Mouse (Mus musculus) ES-Bruce4 (cell line): Measurements from ENCODE around the gene Wdr82. TPM values are rescaled to one million over a fixed set of nuclear protein-coding genes. Genes with fewer than 3 reads are reported as not detected.

ENCODE experiments used
- H3K27ac ChIP-seq: 2 replicates; pipeline ENCODE4 v1.5.1; 2012; ENCODE audit warnings: low read length, inconsistent platforms; ENCODE audit not compliant: insufficient read depth
- H3K27me3 ChIP-seq: 2 replicates; pipeline ENCODE4 v1.6.1; 2012; ENCODE audit warnings: mild to moderate bottlenecking, low read length, inconsistent platforms; ENCODE audit not compliant: control insufficient read depth, poor library complexity, insufficient read depth, severe bottlenecking
- H3K36me3 ChIP-seq: 2 replicates; pipeline ENCODE4 v1.6.1; 2012; ENCODE audit warnings: inconsistent platforms, mild to moderate bottlenecking, low read length, moderate library complexity; ENCODE audit not compliant: control insufficient read depth, poor library complexity, insufficient read depth, severe bottlenecking
- H3K4me1 ChIP-seq: one replicate; pipeline ENCODE4 v1.8.1; 2011; ENCODE audit warnings: low read length; ENCODE audit not compliant: control insufficient read depth, insufficient read depth
- H3K4me3 ChIP-seq: 2 replicates; pipeline ENCODE4 v1.5.1; 2011; ENCODE audit warnings: low read depth, mild to moderate bottlenecking, low read length
- H3K9ac ChIP-seq: 2 replicates; pipeline ENCODE4 v1.6.1; 2012; ENCODE audit warnings: low read depth, mild to moderate bottlenecking, inconsistent platforms; ENCODE audit not compliant: poor library complexity, severe bottlenecking
- H3K9me3 ChIP-seq: replicated peaks from 2 replicates; pipeline ENCODE4 v1.6.1; 2012; ENCODE audit warnings: mild to moderate bottlenecking, low read length, inconsistent platforms; ENCODE audit not compliant: control insufficient read depth, poor library complexity, insufficient read depth, severe bottlenecking
- CTCF ChIP-seq: IDR thresholded peaks from one replicate; pipeline ENCODE4 v1.8.1; 2011; ENCODE audit warnings: low read depth, low read length
- EP300 ChIP-seq: IDR thresholded peaks from 2 replicates; pipeline ENCODE4 v1.6.1; 2011; ENCODE audit warnings: low read depth, low read length; ENCODE audit not compliant: insufficient read depth
- POLR2A ChIP-seq: IDR thresholded peaks from one replicate; pipeline ENCODE4 v1.8.1; 2011; ENCODE audit warnings: low read length; ENCODE audit not compliant: insufficient read depth
- polyA plus RNA-seq: library from polyadenylated mRNA; stranded (reverse); fragments of >200 nt; gene quantifications from 2 replicates; pipeline ENCODE4 v1.2.4, GENCODE M21; 2011; ENCODE audit warnings: low read depth; ENCODE audit not compliant: missing spikeins, insufficient read depth, insufficient read length

Wdr82 gene
- polyA plus RNA-seq, 1 experiment, result 118 TPM

GRCm38 (mm10) chr9:106183996-106184395, 13.3 kb downstream of the Wdr82 start:
- Histone ChIP-seq H3K9me3 (no peaks in the 10 kb centered on the region), H3K9ac (no peak overlapping the region), H3K4me3 (no peak overlapping the region), H3K36me3 (peaks cover 95% of the 10 kb centered on the region), H3K4me1 (peaks cover 1% of the 10 kb centered on the region), H3K27me3 (no peaks in the 10 kb centered on the region), H3K27ac (no peak overlapping the region)
- TF ChIP-seq CTCF (no peak), POLR2A (no peak), EP300 (no peak)

- peaks cover 52% of the 10 kb centered on the region for H3K36me3 ChIP-seq
These were observed 20.6 kb downstream of the Wdr82 start for GRCm38 (mm10) chr9:106191355-106191754.

GRCm38 (mm10) chr9:106192024-106192423, 21.3 kb downstream of the Wdr82 start:
- Histone ChIP-seq H3K9ac (no peak overlapping the region), H3K27ac (no peak overlapping the region), H3K4me3 (no peak overlapping the region), H3K27me3 (no peaks in the 10 kb centered on the region), H3K9me3 (no peaks in the 10 kb centered on the region), H3K4me1 (peaks cover 3% of the 10 kb centered on the region), H3K36me3 (peaks cover 45% of the 10 kb centered on the region)
- no peak for TF ChIP-seq EP300
- TF ChIP-seq POLR2A, result no peak
- TF ChIP-seq CTCF, result no peak

More at GRCm38 (mm10) chr9:106191355-106191754, 20.6 kb downstream of the Wdr82 start:
- Histone ChIP-seq H3K4me3 (no peak overlapping the region), H3K4me1 (peaks cover 3% of the 10 kb centered on the region), H3K27ac (no peak overlapping the region), H3K27me3 (no peaks in the 10 kb centered on the region), H3K9ac (no peak overlapping the region), H3K9me3 (no peaks in the 10 kb centered on the region)
- TF ChIP-seq EP300 (no peak), CTCF (no peak), POLR2A (no peak)

- Histone ChIP-seq H3K27ac (no peak overlapping the region), H3K4me3 (no peak overlapping the region), H3K27me3 (no peaks in the 10 kb centered on the region), H3K4me1 (peaks cover 3% of the 10 kb centered on the region), H3K9ac (no peak overlapping the region), H3K9me3 (no peaks in the 10 kb centered on the region), H3K36me3 (peaks cover 35% of the 10 kb centered on the region)
- TF ChIP-seq EP300 (no peak), POLR2A (no peak), CTCF (no peak)
These were observed 22.3 kb downstream of the Wdr82 start for GRCm38 (mm10) chr9:106192998-106193397.

DNA sequence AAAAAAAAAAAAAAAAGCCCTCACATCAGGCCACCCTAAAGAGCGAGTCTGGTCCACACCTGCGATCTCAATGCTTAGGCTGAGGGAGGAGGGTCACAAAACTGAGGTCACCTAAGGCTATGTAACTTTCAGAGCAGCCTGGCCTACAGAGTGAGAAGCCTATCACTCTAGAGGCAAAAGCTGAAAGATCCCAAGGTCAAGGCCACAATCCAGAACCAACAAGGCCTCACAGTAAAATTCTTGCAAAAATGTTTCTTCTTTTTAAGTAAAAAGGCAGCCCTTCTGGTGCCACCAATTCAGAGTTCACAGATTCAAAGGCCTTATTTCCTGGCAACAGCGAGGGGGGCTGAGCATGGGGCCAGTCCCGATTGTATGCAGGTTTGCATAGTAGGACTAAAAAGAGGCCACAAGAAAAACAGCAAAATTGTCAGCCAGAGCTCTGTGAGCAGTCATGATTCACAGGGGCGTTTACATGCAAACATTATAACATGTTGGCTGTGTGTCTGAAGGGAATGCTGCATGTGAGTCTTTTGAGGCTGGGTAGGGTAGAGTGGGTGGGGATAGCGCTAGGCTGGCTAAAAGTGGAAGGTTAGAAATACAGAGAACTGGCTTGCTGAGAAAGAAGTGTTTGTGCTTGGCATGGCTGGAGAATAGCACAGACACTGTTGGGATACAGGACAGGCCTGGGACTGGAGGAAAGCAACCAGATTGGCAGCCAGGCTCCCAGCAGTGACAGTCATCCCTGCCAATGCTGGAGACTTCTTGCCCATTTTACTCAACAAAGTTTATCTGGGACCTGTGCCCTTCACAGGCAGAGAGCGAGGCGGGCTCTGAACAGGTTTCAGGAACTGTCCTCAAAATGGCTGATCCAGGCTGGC, 23.4 kb downstream of the Wdr82 start:
- peaks cover 24% of the 10 kb centered on the region for H3K36me3 ChIP-seq
- H3K9ac ChIP-seq, result no peak overlapping the region
- no peaks in the 10 kb centered on the region for H3K9me3 ChIP-seq
- no peaks in the 10 kb centered on the region for H3K27me3 ChIP-seq
- peaks cover 3% of the 10 kb centered on the region for H3K4me1 ChIP-seq
- TF ChIP-seq EP300 (no peak), POLR2A (no peak), CTCF (no peak)
- H3K4me3 ChIP-seq, result no peak overlapping the region
- no peak overlapping the region for H3K27ac ChIP-seq

GRCm38 (mm10) chr9:106195693-106196092, 25.0 kb downstream of the Wdr82 start:
- H3K27me3 ChIP-seq, result no peaks in the 10 kb centered on the region
- peaks cover 9% of the 10 kb centered on the region for H3K36me3 ChIP-seq

More at GRCm38 (mm10) chr9:106195693-106196092, 25.0 kb downstream of the Wdr82 start:
- H3K9ac ChIP-seq, result no peak overlapping the region
- H3K4me3 ChIP-seq, result no peak overlapping the region
- H3K27ac ChIP-seq, result no peak overlapping the region
- no peaks in the 10 kb centered on the region for H3K4me1 ChIP-seq
- TF ChIP-seq EP300 (no peak), CTCF (no peak), POLR2A (no peak)
- H3K9me3 ChIP-seq, result no peaks in the 10 kb centered on the region
